Mouse (Mus musculus) layer of hippocampus, postnatal 36 days (tissue): Measurements from ENCODE around the gene Sowaha. TPM values are rescaled to one million over a fixed set of nuclear protein-coding genes. Genes with fewer than 3 reads are reported as not detected.
"Not testable (repeated sequence)": the region's sequence is repeated elsewhere in the genome, so short reads cannot be mapped to it uniquely, and the experiment has no call there.

Experiments
- DNase-seq, 2 experiments: peaks; one replicate each; pipeline ENCODE4 v3.0.0; 2022
- total RNA-seq, 2 experiments: library from RNA; stranded (reverse); gene quantifications; 2 replicates each; pipeline ENCODE4 v1.2.3; 2021

Gene Sowaha
- total RNA-seq, 2 experiments from 2014 or later = 140 to 143 TPM

DNA sequence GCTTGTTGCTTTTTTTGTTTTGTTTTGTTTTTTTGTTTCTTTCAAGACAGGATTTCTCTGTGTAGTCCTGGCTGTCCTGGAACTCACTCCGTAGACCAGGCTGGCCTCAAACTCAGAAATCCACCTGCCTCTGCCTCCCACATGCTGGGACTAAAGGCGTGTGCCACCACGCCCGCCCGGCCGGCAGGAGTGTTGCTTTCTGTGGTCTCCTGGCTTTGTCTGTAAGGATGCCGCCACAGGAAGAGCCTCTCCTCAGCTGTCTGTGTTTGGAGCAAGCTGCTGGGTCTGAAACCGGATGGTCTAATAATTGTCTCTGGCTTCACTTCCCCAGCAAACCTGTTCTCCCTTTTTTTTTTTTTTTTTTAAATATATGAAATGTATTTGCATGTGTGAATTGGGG, 44.6 kb downstream of the Sowaha start:
- no peak for DNase-seq

DNA sequence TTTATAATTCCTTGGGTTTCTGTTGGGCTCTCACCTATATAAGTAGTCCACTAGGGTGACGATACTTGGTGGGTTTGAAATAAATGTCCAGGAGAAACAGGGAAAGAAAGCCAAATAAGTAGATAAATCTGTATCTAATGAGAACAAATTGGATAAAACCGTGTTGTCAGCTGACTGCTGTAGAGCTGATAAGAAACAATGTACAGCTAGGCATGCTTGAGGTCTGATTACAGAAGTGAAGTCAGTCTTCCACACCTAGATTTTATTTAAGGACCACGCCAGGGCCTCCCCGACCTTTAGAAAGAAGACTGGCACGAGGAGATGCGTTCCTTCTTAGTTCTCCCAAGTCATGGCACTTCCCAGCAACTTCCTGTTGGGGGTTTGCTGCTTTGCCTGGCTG, 47.0 kb downstream of the Sowaha start:
- no peak for DNase-seq

DNA sequence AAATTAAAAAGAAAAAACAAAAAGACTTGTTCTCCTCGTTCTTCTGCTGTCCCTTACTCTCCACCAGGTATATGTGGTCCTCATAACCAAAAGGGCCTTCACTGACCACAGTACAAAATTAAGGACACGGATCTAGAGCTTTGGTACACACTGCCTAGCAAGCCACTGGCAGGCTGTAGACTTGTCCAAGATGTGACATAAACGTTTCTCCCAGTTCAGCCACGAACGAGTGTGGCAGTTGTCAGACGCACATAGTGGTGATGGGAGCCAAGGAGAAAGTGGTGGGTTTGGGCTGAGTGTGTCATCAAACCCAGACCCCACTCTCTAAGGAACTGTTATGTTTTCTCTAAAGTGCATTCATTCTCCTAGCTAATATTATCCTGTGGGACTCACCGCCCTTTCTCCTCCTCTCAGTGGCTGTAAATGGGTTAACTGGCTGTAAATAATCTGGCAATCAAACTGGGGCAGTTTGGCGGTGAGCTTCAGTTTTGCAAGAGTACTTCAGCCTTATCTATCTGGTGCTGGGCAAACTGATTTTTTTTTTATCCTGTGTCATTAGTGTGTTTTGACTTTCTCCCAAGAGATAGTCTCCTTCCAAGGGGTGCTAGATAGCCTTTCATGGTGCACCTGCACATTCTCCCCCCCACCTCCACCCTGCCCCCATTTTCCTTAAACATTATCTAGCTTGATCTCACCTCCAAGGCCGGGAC, 48.6 kb downstream of the Sowaha start:
- DNase-seq = peak in 1 of 2 experiments; percentile 32

DNA sequence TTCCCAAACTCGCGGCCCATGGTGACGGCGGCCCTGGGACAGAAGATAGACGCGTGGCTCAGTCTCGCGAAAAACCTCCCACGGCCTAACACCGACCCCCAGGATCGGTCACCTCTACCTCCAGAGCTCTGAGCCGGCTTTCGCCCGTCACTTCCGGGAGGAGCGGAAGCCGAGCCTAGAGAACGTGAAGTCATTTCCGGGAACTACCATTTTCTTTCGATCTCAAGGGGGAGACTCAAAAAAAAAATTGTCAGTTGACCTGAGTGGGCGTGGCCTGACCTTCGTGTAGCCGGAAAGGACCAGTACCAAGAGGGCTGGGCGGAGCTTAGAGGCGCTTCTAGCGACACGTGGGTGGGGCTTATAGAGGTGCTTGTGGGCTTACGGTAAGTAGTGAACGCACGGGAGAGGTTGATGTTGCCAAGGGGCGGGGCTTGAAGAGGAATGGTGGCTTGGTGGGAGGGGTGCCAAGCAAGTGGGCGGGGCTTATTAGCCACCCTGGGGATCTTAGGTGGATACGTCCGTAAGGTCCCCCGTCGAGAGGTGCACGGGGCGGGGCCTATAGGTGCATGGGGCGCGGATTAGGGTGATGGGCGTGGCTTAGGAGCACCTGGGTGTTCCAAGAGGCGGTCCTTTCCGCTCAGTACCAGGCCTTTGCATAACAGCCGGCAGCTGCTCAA, 49.3 kb downstream of the Sowaha start, which contains the start of the genes Uqcrq and Gdf9:
Uqcrq (minus strand) TSS at position 162 of the 677 bp plus-strand sequence.
Gdf9 (plus strand) TSS at position 354 of the 677 bp plus-strand sequence.
- DNase-seq = peak; percentile 98

DNA sequence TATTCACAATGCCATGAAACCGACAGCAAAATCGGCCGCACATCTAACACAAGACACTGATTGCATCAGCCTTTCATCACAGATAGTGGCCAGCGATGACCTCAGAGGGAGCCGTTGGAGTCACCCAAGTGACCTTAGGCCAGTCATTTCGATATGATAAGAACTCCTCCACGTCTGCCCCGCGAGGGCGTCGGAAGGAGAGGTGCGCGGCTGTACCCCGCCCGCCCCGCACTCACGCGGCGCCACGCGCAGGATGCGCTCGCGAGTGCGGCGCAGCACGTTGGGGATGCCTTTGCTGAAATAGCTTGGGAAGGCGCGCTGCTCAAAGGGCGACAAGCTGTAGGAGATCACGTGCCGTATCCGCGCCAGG, 49.8 kb downstream of the Sowaha start:
- DNase-seq = no peak

DNA sequence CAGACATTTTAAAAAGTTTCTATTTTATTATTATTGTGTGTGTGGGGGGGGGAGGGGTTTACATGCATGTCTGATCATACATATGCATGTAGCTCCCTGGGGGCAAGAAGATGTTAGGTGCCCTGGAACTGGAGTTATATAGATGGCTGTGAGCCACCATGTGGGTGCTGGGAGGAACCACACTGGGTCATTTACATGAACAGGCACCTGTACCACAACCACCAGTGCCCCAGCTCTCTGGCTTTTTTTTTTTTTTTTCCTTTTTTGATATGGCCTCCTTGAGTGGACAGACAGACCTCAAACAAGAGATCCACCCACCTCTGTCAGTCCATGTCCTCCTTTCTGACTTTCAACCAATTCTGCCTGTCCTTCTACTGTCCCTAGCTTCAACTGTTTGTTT, 50.9 kb downstream of the Sowaha start:
- DNase-seq = no peak

DNA sequence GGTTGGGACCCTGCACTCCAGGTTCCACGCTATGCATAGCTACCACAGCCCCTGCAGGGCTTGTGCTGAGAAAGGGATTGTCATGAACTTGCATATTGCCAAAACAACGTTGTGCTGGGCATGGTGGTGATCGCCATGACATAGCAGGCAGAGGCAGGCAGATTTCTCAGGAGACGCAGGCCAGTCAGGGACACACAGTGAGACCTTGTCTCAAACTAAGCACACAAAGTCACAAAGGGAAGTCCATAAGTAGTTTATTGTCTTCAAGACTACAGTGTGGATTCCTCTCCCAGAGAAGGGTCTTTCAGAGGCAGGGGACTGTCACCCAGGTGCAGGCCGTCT, 51.4 kb downstream of the Sowaha start:
- no peak for DNase-seq

DNA sequence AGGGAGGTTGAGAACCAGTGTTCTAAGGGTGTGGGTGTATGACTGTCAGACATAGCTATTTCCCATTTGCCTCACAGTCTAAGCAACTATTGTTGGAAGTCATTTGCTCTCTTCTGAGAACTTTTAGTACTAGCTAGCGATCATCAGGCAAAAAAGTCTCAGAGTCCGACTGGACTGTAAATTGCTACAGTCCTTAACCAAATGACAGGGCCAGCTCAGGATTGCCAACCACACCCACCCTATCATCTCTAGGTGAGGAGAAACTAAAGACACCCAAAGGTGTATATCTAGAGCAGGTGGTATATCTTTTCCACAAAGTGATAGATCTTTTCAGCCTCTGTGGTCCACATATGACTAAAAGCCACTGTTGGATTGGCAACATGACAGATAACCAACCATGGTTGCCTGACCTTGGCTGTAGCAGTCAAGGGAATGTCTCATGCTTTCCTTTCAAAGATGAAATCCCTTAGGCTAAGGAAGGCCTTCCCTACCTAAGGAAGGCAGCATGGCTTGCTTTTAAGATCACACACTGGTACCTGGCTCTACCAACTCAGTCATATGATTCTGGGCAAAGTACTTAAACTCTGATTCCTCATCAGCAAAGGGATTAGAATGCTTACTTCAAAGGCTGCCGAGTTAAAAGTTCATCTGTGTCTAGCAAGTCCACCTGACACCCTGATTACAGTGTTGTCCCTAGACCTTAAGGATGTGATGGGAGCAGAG, 51.9 kb downstream of the Sowaha start:
- DNase-seq = no peak

DNA sequence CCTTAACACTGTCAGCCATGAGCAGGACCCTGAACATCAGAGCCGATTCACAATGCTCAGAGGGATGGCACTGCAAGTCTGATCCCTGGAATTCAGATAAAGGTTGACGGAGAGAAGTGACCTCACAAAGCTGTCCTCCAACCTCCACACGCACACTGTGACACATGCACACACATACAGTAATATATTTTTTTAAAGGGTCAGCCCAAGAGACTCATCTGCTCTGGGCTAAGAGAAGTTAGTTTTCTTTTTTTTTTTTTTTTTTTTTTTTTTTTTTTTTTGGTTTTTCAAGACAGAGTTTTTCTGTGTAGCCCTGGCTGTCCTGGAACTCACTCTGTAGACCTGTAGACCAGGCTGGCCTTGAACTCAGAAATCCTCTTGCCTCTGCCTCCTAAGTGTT, 53.2 kb downstream of the Sowaha start:
- DNase-seq = not testable (repeated sequence)

Other genes starting within 250 kb of the Sowaha start
- gene Hspa4, start 179.8 kb downstream of the Sowaha start, total RNA-seq = 100 to 1,000 TPM; 182 to 194 TPM
- 10 to 100 TPM in 1 of 2 experiments, 1 to 10 TPM in 1; 9.6 to 10.7 TPM for gene Zcchc10, start 155.6 kb downstream of the Sowaha start, total RNA-seq
- gene Aff4, start 129.4 kb downstream of the Sowaha start, total RNA-seq = 100 to 1,000 TPM; 228 to 265 TPM
- not detected for gene Leap2, start 57.1 kb downstream of the Sowaha start, total RNA-seq
- 100 to 1,000 TPM; 411 to 419 TPM for gene Uqcrq, start 49.4 kb downstream of the Sowaha start, total RNA-seq
- gene Gdf9, start 49.3 kb downstream of the Sowaha start, total RNA-seq = 1 to 10 TPM in 1 of 2 experiments, under 1 TPM in 1; 1.00 to 1.0 TPM
- under 1 TPM; 0.15 to 0.33 TPM for gene Gm10447, start 23.2 kb downstream of the Sowaha start, total RNA-seq
- 1 to 10 TPM; 3.5 to 4.4 TPM for gene Shroom1, start 23.1 kb downstream of the Sowaha start, total RNA-seq
- under 1 TPM in 1 of 2 experiments, not detected in 1; 0.56 TPM for gene Gm9837, start 9.8 kb downstream of the Sowaha start, total RNA-seq
- 1 to 10 TPM; 2.3 TPM for gene Gm9945, start 108 bp downstream of the Sowaha start, total RNA-seq
- gene Sept8, start 39.0 kb upstream of the Sowaha start, total RNA-seq = 100 to 1,000 TPM; 256 to 257 TPM
- gene Kif3a, start 87.1 kb upstream of the Sowaha start, total RNA-seq = 100 to 1,000 TPM; 131 to 139 TPM
- not detected for gene Il4, start 138.4 kb upstream of the Sowaha start, total RNA-seq
- not detected for gene Il13, start 154.4 kb upstream of the Sowaha start, total RNA-seq
- gene Rad50, start 227.0 kb upstream of the Sowaha start, total RNA-seq = 10 to 100 TPM; 11.0 to 11.4 TPM
- gene Il5, start 240.5 kb upstream of the Sowaha start, total RNA-seq = not detected